Mouse (Mus musculus): ENCODE measurements around the gene Klf13.

DNA sequence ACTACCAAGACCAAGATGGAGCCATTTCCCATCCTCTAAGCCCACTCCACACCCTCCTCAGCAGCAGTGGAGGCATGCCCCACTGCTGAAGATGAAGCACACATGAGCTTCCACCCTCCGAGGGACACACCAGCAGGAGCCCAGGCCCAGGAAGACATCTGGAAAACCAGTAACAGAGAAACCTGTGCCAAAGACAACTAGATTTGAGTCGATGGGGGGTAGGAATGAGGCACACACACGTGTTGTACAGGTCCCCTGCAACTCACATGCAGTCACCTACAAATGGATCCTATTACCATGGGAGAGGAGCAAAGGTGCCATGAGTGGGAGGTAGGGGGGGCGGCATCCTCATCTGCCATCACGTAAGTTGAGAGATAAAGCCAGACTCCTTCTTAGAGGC lies 28.5 kb downstream of the Klf13 start:
- no peak for TF ChIP-seq CTCF (IDR thresholded peaks at IDR 0.05; ENCODE audit: extremely low read depth, insufficient read depth, low read length)
- no peak for TF ChIP-seq POLR2A (IDR thresholded peaks at IDR 0.05; ENCODE audit: extremely low read depth, insufficient read depth, low read length)
